Mouse (Mus musculus): ENCODE measurements around the gene Gm28048. TPM values are rescaled to one million over a fixed set of nuclear protein-coding genes. Genes with fewer than 3 reads are reported as not detected.

Gene Gm28048
- polyA plus RNA-seq, 1 experiment from 2014 or later = 4.3 TPM

DNA sequence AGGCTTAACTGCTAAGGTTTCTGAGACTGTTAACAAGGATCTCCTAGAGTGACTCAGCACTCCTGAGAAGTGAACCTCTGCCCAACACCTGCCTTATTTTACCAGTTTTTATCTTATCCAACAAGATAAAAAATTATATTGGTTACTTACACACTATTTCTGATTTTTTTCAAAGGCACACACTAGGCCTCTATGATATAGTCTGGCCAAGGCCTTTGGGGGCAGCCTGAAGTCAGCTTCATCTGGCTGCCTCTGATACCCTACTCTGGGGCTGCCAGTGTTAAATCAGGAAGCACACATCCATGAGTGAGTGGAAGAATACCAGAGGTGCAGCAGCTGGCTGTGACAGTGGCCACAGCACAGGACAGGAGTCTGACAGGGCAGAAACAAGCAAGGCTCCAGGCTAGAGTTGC is 75.4 kb downstream of the Gm28048 start:
- Histone ChIP-seq H3K27me3 (replicated peaks) (no peaks in the 10 kb centered on the region), H3K9ac (replicated peaks) (no peak overlapping the region), H3K4me3 (replicated peaks) (no peak overlapping the region), H3K36me3 (no peaks in the 10 kb centered on the region), H3K27ac (replicated peaks) (no peak overlapping the region), H3K4me1 (no peaks in the 10 kb centered on the region), H3K4me2 (no peak overlapping the region), H3K9me3 (replicated peaks) (no peaks in the 10 kb centered on the region)
- ATAC-seq (ENCODE audit: low FRiP score) = no peak

DNA sequence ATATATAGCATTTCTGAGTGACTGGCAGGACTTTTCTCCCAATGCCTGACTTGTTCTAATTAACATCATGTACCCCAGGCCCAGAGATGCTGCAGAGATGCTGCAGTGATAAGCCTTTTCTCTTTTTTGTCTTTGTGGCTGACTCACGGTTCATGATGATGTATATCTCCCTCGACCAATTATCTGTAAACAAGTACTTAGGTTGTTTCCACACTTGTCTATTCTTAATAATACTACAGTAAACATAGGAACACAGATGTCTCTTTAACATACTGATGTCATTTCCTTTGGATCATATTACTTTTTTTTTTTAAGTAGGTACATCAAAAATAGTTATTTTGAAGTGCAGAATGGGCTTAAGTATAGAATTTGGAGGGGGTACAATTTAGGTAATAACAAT is 79.0 kb downstream of the Gm28048 start:
- no peak overlapping the region for H3K9ac ChIP-seq (replicated peaks)
- H3K27me3 ChIP-seq (replicated peaks) = no peaks in the 10 kb centered on the region
- H3K4me1 ChIP-seq = no peaks in the 10 kb centered on the region
- no peak for ATAC-seq (ENCODE audit: low FRiP score)
- WGBS = 79% methylated on average over 2 of the region's 2 CpGs
- H3K4me2 ChIP-seq = no peak overlapping the region
- H3K27ac ChIP-seq (replicated peaks) = no peak overlapping the region
- H3K36me3 ChIP-seq = no peaks in the 10 kb centered on the region
- no peak overlapping the region for H3K4me3 ChIP-seq (replicated peaks)
- H3K9me3 ChIP-seq (replicated peaks) = no peaks in the 10 kb centered on the region

DNA sequence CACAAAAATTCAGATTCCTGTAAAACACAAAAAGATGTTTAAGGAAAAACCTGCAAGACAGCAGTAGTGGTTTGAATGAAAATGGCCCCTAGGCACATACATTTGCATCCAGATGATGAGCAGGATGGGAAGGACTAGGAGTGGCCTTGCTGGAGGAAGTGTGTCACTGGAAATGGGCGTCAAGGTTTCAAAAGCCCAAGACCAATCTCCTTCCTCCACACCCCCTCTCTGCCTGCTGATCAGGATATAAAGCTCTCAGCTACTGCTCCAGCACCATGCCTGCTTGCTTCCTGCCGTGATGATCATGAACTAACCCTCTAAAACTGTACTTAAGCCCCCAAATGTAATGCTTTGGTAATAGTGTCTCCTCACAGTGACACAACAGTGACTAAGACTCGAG is 81.8 kb downstream of the Gm28048 start:
- no peak overlapping the region for H3K4me3 ChIP-seq (replicated peaks)
- no peak overlapping the region for H3K4me2 ChIP-seq
- 89% methylated on average over 3 of the region's 3 CpGs for WGBS
- H3K27me3 ChIP-seq (replicated peaks) = no peaks in the 10 kb centered on the region
- no peaks in the 10 kb centered on the region for H3K36me3 ChIP-seq
- no peak for ATAC-seq (ENCODE audit: low FRiP score)
- no peaks in the 10 kb centered on the region for H3K9me3 ChIP-seq (replicated peaks)
- H3K27ac ChIP-seq (replicated peaks) = no peak overlapping the region
- no peaks in the 10 kb centered on the region for H3K4me1 ChIP-seq
- no peak overlapping the region for H3K9ac ChIP-seq (replicated peaks)

DNA sequence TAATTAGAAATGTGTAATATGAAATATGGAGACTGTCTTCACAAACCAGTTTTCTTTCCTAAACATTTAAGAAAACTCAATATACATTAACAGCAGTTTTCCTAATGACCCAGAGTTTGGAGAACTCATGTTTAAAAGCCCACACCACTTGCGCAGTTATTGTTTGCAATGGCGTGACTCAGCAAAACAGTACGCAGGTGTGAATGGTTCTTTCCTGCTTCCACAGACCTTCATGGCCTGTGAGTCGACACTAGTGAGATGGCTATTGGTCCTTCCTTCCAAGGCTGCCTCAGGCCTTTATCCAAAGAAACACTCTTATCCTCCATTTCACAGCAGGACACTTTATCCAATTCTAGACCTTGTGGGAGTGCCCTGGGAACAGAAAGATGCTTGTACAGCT is 84.2 kb downstream of the Gm28048 start:
- Histone ChIP-seq H3K4me3 (replicated peaks) (no peak overlapping the region), H3K9ac (replicated peaks) (no peak overlapping the region), H3K36me3 (no peaks in the 10 kb centered on the region), H3K27ac (replicated peaks) (no peak overlapping the region), H3K4me1 (no peaks in the 10 kb centered on the region), H3K4me2 (no peak overlapping the region), H3K9me3 (replicated peaks) (no peaks in the 10 kb centered on the region), H3K27me3 (replicated peaks) (no peaks in the 10 kb centered on the region)
- WGBS = 94% methylated on average over 4 of the region's 4 CpGs
- no peak for ATAC-seq (ENCODE audit: low FRiP score)

- 94% methylated on average over 4 of the region's 4 CpGs for WGBS
- no peaks in the 10 kb centered on the region for H3K36me3 ChIP-seq
- no peak overlapping the region for H3K27ac ChIP-seq (replicated peaks)
- H3K4me3 ChIP-seq (replicated peaks) = no peak overlapping the region
- no peak overlapping the region for H3K9ac ChIP-seq (replicated peaks)
- H3K4me1 ChIP-seq = no peaks in the 10 kb centered on the region
- no peak for ATAC-seq (ENCODE audit: low FRiP score)
- no peak overlapping the region for H3K4me2 ChIP-seq
- no peaks in the 10 kb centered on the region for H3K27me3 ChIP-seq (replicated peaks)
- no peaks in the 10 kb centered on the region for H3K9me3 ChIP-seq (replicated peaks)
Measured at GRCm38 (mm10) chr11:22897127-22897526, 84.8 kb downstream of the Gm28048 start.

GRCm38 (mm10) chr11:22893075-22893474 is 88.8 kb downstream of the Gm28048 start:
- Histone ChIP-seq H3K9ac (replicated peaks) (no peak overlapping the region), H3K27me3 (replicated peaks) (no peaks in the 10 kb centered on the region), H3K4me3 (replicated peaks) (no peak overlapping the region), H3K4me2 (no peak overlapping the region), H3K36me3 (no peaks in the 10 kb centered on the region), H3K4me1 (no peaks in the 10 kb centered on the region), H3K27ac (replicated peaks) (no peak overlapping the region), H3K9me3 (replicated peaks) (no peaks in the 10 kb centered on the region)
- ATAC-seq (ENCODE audit: low FRiP score) = no peak
- WGBS = 39% methylated on average over 3 of the region's 3 CpGs

DNA sequence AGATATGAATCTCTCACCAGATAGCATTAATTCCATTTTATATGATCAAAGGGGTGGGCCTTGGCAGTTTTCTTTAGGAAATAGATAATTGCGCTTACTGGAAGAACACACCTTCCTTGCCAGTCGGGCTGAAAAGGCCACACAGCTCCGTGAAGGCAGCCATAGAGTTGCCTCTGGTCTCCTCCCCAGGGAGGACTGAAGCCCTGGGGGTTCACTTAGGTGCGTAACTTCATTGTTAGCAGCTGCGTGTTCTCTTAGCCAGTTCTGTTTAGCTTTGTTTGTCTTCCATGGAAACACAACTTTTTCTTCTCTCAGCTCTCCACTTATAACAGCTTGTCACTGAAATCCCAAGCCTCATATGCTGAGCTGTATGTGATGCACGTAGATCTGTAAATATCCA is 89.4 kb downstream of the Gm28048 start:
- H3K4me2 ChIP-seq = no peak overlapping the region
- no peak for ATAC-seq (ENCODE audit: low FRiP score)
- H3K36me3 ChIP-seq = no peaks in the 10 kb centered on the region
- H3K27ac ChIP-seq (replicated peaks) = no peak overlapping the region
- no peaks in the 10 kb centered on the region for H3K9me3 ChIP-seq (replicated peaks)
- H3K4me1 ChIP-seq = no peaks in the 10 kb centered on the region
- WGBS = 73% methylated on average over 6 of the region's 6 CpGs
- H3K4me3 ChIP-seq (replicated peaks) = no peak overlapping the region
- no peak overlapping the region for H3K9ac ChIP-seq (replicated peaks)
- no peaks in the 10 kb centered on the region for H3K27me3 ChIP-seq (replicated peaks)

GRCm38 (mm10) chr11:22891876-22892275 is 90.0 kb downstream of the Gm28048 start:
- Histone ChIP-seq H3K4me3 (replicated peaks) (no peak overlapping the region), H3K9me3 (replicated peaks) (no peaks in the 10 kb centered on the region), H3K4me2 (no peak overlapping the region), H3K4me1 (no peaks in the 10 kb centered on the region), H3K27ac (replicated peaks) (no peak overlapping the region), H3K27me3 (replicated peaks) (no peaks in the 10 kb centered on the region), H3K9ac (replicated peaks) (no peak overlapping the region), H3K36me3 (no peaks in the 10 kb centered on the region)
- ATAC-seq (ENCODE audit: low FRiP score) = no peak
- WGBS = 92% methylated on average over 7 of the region's 7 CpGs

DNA sequence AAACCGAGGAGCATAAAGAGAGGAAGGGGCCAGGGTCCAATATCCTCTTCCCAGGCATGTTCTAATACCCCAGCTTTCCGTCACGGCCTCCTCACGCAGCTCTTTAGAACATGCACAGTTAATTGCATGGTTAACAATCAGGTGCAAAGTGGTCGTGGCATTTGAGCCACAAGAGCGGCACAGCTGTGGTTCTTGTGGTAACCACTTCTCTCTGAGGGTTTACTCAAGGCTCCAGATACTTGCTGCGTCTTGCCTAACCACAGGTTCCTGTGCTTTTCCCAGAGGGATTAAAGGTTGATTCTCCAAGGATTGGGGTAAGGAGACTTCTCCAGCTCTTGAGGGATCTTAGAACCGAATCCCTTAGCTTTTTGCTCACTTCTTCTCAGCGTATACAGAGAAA is 90.6 kb downstream of the Gm28048 start:
- Histone ChIP-seq H3K36me3 (no peaks in the 10 kb centered on the region), H3K9ac (replicated peaks) (no peak overlapping the region), H3K27me3 (replicated peaks) (no peaks in the 10 kb centered on the region), H3K9me3 (replicated peaks) (no peaks in the 10 kb centered on the region), H3K27ac (replicated peaks) (no peak overlapping the region), H3K4me3 (replicated peaks) (no peak overlapping the region), H3K4me2 (no peak overlapping the region), H3K4me1 (no peaks in the 10 kb centered on the region)
- 79% methylated on average over 9 of the region's 9 CpGs for WGBS
- ATAC-seq (ENCODE audit: low FRiP score) = no peak

DNA sequence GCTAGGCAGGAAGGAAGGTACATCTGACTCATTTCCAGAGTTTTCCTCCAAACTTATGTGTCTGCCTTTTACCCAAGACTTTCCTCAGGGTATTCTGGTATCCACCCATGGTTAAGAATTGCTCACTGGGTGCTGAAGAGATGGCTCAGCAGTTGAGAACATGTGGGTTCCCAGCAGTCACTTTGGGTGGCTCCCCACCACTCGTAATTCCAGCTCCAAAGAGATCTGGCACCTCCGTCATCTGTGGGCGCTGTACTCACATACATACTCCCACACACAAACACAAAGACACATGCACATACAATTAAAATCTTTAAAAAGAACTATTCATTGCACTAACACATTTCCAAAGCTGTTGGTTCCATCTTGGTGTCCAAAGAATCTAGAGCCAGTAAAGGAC is 92.7 kb downstream of the Gm28048 start:
- Histone ChIP-seq H3K9me3 (replicated peaks) (no peaks in the 10 kb centered on the region), H3K9ac (replicated peaks) (no peak overlapping the region)
- ATAC-seq (ENCODE audit: low FRiP score) = no peak

GRCm38 (mm10) chr11:22886991-22887390 is 94.9 kb downstream of the Gm28048 start:
- H3K27me3 ChIP-seq (replicated peaks) = no peaks in the 10 kb centered on the region
- H3K4me3 ChIP-seq (replicated peaks) = no peak overlapping the region
- H3K27ac ChIP-seq (replicated peaks) = no peak overlapping the region
- no peak overlapping the region for H3K4me2 ChIP-seq
- H3K4me1 ChIP-seq = no peaks in the 10 kb centered on the region
- WGBS = 93% methylated on average over 4 of the region's 4 CpGs
- no peaks in the 10 kb centered on the region for H3K36me3 ChIP-seq
- no peaks in the 10 kb centered on the region for H3K9me3 ChIP-seq (replicated peaks)
- no peak for ATAC-seq (ENCODE audit: low FRiP score)
- H3K9ac ChIP-seq (replicated peaks) = no peak overlapping the region

More for the DNA sequence above, 92.7 kb downstream of the Gm28048 start:
- Histone ChIP-seq H3K36me3 (no peaks in the 10 kb centered on the region), H3K4me3 (replicated peaks) (no peak overlapping the region), H3K27me3 (replicated peaks) (no peaks in the 10 kb centered on the region), H3K4me1 (no peaks in the 10 kb centered on the region), H3K4me2 (no peak overlapping the region), H3K27ac (replicated peaks) (no peak overlapping the region)
- 94% methylated on average over 3 of the region's 3 CpGs for WGBS

DNA sequence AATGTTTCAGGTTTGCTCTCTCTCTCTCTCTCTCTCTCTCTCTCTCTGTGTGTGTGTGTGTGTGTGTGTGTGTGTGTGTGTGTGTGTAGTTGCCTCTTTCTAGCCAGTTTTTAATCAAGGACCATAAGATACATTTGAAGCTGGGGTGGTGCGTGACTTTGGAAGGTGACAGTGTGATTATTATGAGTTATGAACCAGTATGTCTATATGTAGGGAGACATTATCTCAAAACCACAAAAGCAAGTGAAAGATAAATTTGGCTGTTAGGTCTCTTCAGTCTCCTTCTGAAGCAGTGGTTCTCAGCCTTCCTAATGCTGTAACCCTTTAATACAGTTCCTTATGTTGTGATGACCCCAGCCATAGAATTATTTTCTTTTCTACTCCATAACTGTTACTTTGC is 96.5 kb downstream of the Gm28048 start:
- Histone ChIP-seq H3K27ac (replicated peaks) (no peak overlapping the region), H3K9ac (replicated peaks) (no peak overlapping the region), H3K4me2 (no peak overlapping the region), H3K36me3 (no peaks in the 10 kb centered on the region), H3K4me1 (no peaks in the 10 kb centered on the region), H3K27me3 (replicated peaks) (no peaks in the 10 kb centered on the region), H3K9me3 (replicated peaks) (no peaks in the 10 kb centered on the region), H3K4me3 (replicated peaks) (no peak overlapping the region)
- ATAC-seq (ENCODE audit: low FRiP score) = no peak
- 90% methylated on average over 1 of the region's 1 CpGs for WGBS

DNA sequence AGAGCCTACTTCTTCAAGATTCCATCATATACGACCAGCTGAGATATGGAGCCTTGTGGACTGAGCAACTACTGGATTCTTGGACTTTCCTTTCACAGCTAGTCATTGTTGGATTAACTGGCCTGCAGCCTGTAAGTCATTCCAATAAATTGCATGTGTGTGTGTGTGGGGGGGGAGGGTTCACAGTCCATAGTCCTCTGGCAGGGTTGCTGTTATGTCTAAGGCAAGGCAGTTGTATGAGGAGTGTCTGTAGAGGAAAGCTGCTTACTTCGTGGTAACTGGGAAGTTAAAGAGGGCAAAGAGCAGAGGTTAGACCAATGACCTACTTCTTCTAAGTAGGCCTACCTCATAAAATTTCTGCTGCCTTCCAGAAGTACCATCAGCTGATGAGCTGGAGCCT is 98.2 kb downstream of the Gm28048 start:
- WGBS = 94% methylated on average over 2 of the region's 2 CpGs
- H3K36me3 ChIP-seq = no peaks in the 10 kb centered on the region
- no peak overlapping the region for H3K4me3 ChIP-seq (replicated peaks)
- H3K27me3 ChIP-seq (replicated peaks) = no peaks in the 10 kb centered on the region
- H3K4me1 ChIP-seq = no peaks in the 10 kb centered on the region
- no peak for ATAC-seq (ENCODE audit: low FRiP score)
- no peak overlapping the region for H3K4me2 ChIP-seq
- H3K27ac ChIP-seq (replicated peaks) = no peak overlapping the region
- no peaks in the 10 kb centered on the region for H3K9me3 ChIP-seq (replicated peaks)
- H3K9ac ChIP-seq (replicated peaks) = no peak overlapping the region
